Mouse (Mus musculus): ENCODE data around the gene Knstrn.

Gene Knstrn

DNA sequence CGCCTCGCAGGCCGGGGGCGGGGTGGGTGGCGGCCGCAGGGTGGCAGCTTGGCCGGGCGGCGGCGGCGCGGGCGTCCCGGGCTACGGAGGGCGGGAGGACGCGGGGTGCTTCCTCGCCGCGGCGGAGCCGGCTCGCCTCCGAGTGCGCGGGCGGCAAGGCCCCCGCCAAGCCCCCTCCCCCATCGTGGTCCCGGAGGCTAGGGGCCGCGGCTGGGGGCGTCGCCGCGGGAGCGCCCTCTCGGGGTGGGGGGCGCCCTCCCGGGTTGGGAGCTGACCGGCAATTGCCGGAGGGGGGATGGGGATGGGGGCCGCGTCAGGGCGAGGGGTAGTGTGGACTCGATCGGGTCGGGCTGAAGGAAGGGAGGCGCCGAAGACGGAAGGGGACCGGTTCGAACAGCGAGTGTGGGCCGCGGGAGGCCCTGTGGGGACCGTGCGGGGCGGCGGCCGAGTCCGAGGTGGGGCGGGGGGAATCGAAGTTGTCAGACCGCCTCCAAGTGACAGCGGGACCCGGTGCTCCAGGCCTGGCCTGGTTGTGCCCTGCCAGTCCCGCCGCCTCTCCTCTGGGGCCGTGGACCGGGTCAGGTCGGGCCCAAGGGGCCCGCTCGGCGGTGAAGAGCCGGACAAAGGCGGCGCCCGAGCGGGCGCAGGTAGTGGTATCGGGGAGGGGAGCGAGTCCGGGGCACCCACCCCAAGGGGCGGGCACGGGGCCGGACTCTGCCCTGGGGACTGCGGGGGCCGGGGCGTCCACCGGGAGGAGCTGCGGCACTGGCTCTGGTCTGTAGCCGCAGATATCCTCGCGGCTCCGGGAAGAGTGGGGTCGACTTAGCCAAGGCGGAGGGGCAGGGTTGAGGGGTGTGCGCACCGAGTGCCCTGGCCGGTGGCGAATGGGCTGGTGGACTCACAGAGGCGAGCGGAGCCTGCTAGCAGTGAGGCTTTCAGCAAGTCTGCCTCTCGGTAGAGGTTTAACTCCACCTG, 88.5 kb downstream of the Knstrn start:
- DNase-seq = peak; percentile 83

- DNase-seq = peak; percentile 43
Measured at GRCm38 (mm10) chr2:118903333-118903741, 89.5 kb downstream of the Knstrn start.
